Mouse (Mus musculus): ENCODE measurements around the gene Plce1.

Plce1 gene

GRCm38 (mm10) chr19:38706449-38706848 is 225.5 kb downstream of the Plce1 start:
- intact Hi-C loops (cut with DNase I): no loop called here

- intact Hi-C loops (cut with DNase I): no loop called here
These were observed 228.5 kb downstream of the Plce1 start for GRCm38 (mm10) chr19:38709376-38709775.

GRCm38 (mm10) chr19:38721808-38722207 is 240.9 kb downstream of the Plce1 start:
- intact Hi-C loops (cut with DNase I): no loop called here

- intact Hi-C loops (cut with DNase I): no loop called here
These were observed 242.1 kb downstream of the Plce1 start for GRCm38 (mm10) chr19:38722982-38723381.

- intact Hi-C loops (cut with DNase I): no loop called here
These were observed 243.1 kb downstream of the Plce1 start for GRCm38 (mm10) chr19:38723969-38724368.

GRCm38 (mm10) chr19:38728842-38729241 is 247.9 kb downstream of the Plce1 start:
- intact Hi-C loops (cut with DNase I): no loop called here

GRCm38 (mm10) chr19:38729264-38729663 is 248.4 kb downstream of the Plce1 start:
- intact Hi-C loops (cut with DNase I): no loop called here

- intact Hi-C loops (cut with DNase I): no loop called here
These were observed 263.6 kb downstream of the Plce1 start for GRCm38 (mm10) chr19:38744546-38744945.

- intact Hi-C loops (cut with DNase I): no loop called here
These were observed 265.0 kb downstream of the Plce1 start for GRCm38 (mm10) chr19:38745810-38746491.

GRCm38 (mm10) chr19:38746492-38747014 is 265.6 kb downstream of the Plce1 start:
- intact Hi-C loops (cut with DNase I): no loop called here

GRCm38 (mm10) chr19:38750192-38750591 is 269.3 kb downstream of the Plce1 start:
- intact Hi-C loops (cut with DNase I): no loop called here

GRCm38 (mm10) chr19:38757161-38757560 is 276.3 kb downstream of the Plce1 start:
- intact Hi-C loops (cut with DNase I): no loop called here

GRCm38 (mm10) chr19:38758056-38758455 is 277.1 kb downstream of the Plce1 start:
- intact Hi-C loops (cut with DNase I): no loop called here

GRCm38 (mm10) chr19:38758685-38759472 is 278.0 kb downstream of the Plce1 start:
- intact Hi-C loops (cut with DNase I): no loop called here

- intact Hi-C loops (cut with DNase I): no loop called here
These were observed 279.5 kb downstream of the Plce1 start for GRCm38 (mm10) chr19:38760441-38760840.

GRCm38 (mm10) chr19:38766306-38766705 is 285.4 kb downstream of the Plce1 start:
- intact Hi-C loops (cut with DNase I): no loop called here

- intact Hi-C loops (cut with DNase I): loop anchor here (5.0 to 10.0 kb wide), 3 partner anchors 131 to 348 kb away; no protein-coding TSS in a partner anchor
These were observed 294.6 kb downstream of the Plce1 start for GRCm38 (mm10) chr19:38775548-38775947.

GRCm38 (mm10) chr19:38778805-38779204 is 297.9 kb downstream of the Plce1 start:
- intact Hi-C loops (cut with DNase I): loop anchor here (5.0 to 10.0 kb wide), 3 partner anchors 134 to 352 kb away; no protein-coding TSS in a partner anchor

- intact Hi-C loops (cut with DNase I): no loop called here
These were observed 302.6 kb downstream of the Plce1 start for GRCm38 (mm10) chr19:38783542-38783941.

GRCm38 (mm10) chr19:38787756-38788155 is 306.8 kb downstream of the Plce1 start:
- intact Hi-C loops (cut with DNase I): no loop called here

- intact Hi-C loops (cut with DNase I): no loop called here
These were observed 312.7 kb downstream of the Plce1 start for GRCm38 (mm10) chr19:38793563-38794045.

GRCm38 (mm10) chr19:38796546-38796945 is 315.6 kb downstream of the Plce1 start:
- intact Hi-C loops (cut with DNase I): no loop called here
